Mouse (Mus musculus): ENCODE results near the gene Bach2.

The Bach2 gene

DNA sequence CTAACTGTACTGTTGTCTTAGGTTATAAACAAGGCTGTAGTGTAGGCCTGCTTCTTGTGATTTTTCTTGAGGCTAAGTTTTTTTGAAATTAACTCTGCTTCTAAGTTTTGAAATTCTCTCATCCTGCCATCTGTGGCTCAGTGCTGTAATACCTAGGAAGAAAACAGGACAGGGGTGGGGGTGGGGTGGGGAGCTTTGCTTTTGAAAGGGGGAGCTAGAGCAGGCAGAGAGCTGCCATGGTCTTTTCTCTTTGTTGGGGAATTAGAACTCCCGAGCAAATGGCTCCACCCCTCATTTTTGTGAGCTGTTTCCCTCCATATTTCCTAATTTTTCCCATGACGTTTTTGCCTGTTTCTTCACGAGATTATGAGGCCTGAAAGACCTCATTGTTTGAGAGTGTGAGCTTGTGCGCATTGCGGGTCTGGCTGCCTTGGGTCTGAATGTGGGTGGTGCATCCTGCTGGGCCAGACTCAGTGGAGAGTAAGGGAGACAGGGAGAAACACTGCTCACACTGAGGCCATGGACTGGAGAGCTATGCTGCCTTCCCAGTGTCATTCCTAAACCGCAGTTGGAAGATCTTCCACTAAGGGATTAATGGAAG lies 58.6 kb downstream of the Bach2 start:
- DNase-seq (ENCODE audit: low spot score): no peak

- DNase-seq (ENCODE audit: low spot score): no peak
Observed at GRCm38 (mm10) chr4:32299221-32299620, 60.6 kb downstream of the Bach2 start.

DNA sequence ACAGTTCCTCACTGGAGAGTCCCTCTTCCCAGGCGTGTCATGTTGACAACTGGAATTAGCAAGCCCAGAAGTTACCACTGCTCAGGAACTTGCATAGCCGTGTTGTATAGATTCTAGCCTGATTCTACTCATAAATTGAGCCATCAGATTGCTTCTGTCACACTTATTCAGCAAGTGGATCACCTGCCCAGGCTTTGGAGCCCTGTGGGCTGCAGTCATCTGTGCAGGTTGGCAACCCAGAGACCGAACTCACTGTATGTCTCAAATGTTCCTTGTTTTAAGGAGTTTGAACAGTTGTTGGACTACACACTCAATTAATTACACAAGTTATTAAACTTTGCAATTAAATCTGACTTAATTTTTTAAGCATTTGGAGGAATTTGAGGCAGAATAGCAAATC lies 61.4 kb downstream of the Bach2 start:
- DNase-seq (ENCODE audit: low spot score): no peak

DNA sequence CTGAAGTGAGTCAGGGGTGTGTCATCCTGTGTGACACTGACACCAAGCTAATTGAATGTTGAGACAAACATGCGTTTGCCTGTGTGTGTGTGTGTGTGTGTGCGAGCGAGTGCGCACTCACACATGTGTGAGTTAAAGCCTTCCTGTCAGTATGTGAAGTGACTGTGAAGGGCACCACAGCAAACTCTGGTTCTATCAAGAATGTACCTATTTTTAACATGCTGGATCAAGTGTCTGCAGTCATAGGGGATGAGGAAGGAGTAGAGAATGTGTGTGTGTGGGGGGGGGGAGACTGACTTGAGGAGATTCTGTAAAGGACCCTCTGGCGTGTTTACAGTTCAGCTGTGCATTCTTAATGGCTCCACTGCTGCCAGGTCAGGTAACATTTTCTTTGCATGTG lies 64.1 kb downstream of the Bach2 start:
- peak; percentile 41 for DNase-seq (ENCODE audit: low spot score)

DNA sequence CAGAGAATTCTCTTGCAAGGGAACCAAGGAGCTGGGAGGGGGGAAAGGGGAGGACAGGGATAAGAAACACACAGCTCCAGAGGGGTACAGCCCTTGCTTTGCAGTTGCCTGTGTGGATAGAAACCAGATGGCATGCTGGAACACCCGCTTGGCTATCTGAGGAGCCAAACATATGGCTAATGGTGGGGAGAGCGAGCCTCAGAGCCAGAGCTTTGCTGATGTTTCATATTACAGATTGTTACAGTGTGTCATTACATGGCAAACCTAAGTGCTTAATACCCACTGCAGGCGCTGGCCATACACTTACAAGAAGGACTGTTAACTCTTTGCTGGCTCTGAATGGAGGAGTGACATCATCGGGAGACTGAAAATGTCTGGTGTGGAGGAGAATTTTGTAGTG lies 64.5 kb downstream of the Bach2 start:
- DNase-seq (ENCODE audit: low spot score): peak; percentile 81

DNA sequence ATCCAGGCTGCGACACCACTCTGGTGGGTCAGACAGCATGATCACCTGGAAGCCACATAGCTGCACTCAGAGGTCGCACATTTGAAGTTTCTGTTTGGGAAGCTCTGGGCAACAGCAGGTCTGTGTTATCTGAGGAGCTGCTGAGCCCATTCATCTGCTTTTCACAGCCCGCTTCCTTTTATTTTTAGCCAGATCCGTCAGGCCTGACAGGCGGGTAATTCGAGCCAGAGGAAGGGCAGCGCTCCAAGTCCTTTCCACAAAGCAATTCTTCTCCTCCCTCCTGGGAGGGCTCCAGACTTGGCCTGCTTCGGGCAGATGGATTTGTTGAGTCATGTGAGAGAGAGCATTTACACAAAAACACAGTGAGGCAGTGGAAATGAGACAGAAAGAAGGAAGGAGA lies 65.1 kb downstream of the Bach2 start:
- DNase-seq (ENCODE audit: low spot score): peak; percentile 92

GRCm38 (mm10) chr4:32304221-32304703 lies 65.7 kb downstream of the Bach2 start:
- DNase-seq (ENCODE audit: low spot score): no peak

DNA sequence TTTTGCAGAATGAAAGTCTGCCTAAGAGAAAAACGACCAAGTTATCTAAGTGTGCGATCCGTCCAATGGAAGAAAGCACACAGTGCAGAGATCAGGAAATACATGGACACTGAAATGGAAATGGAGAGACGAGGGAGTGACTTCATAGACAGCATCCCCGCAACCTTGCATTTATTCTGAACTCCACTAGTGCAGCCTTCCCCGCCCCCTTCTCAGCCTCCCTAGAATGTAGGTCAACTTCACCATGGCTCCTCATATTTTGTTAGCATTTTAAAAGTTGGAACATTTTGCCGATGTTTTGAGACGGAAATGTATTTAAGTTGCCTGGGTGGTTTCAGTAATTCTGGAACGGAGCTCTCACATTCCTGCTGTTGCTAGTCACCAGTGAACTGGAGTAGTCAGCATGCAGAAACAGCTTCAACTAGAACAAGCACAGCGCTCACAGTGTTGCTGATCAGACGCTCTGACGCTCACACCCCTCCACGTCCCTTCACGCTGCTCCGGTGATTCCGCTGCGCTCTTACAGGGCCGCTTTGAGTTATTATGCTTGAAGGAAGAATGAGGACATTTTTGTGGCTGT lies 66.5 kb downstream of the Bach2 start:
- peak; percentile 32 for DNase-seq (ENCODE audit: low spot score)

DNA sequence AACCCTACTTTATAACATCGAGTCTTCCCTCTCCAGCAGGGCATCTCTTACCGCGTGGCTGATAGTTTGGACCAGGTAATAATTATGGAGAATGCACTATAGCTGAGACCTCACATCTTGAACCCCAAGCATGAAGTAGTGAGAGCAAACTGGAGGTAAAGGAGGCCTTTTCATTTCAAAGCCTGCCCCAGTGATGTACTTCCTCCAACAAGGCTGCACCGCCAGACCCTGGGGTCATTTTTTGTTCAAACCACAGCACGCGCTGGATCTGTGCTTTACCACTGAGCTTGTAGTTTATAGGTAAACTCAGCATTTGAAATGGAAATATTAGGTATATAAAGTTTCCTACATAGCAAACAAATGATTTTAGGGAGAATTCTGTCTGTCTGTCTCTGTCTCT lies 67.1 kb downstream of the Bach2 start:
- DNase-seq (ENCODE audit: low spot score): no peak

DNA sequence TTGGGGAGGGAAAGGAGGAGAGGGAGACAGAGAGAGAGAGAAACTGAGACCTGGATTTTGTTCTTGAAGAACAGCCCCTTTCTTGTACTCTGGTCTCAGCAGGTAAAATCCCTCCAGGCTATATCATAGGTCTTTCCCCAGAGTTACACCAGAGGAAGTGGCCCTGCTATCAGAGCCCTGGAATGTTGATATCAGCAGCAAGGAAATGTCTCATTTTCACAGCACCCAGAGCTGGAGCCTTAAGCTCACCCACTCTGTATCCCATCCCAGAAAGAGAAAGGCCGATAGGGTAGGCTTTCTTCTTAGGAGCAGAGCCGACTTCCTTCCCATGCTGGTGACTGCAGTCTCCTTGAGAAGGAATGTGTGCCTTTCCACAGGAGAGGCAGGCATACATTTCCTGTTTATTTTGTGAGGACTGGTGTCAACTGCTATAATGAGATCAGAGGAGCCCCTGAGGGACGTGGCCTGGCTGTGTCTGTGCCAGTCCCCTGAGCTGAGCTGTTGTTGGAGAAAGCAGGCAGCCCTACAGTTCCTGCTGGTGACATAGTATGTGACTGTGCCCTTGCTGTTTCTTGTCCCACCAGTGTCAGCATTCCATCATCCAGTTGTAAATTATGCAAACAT lies 67.7 kb downstream of the Bach2 start:
- DNase-seq (ENCODE audit: low spot score): peak; percentile 59

GRCm38 (mm10) chr4:32307215-32307614 lies 68.6 kb downstream of the Bach2 start:
- DNase-seq (ENCODE audit: low spot score): no peak

DNA sequence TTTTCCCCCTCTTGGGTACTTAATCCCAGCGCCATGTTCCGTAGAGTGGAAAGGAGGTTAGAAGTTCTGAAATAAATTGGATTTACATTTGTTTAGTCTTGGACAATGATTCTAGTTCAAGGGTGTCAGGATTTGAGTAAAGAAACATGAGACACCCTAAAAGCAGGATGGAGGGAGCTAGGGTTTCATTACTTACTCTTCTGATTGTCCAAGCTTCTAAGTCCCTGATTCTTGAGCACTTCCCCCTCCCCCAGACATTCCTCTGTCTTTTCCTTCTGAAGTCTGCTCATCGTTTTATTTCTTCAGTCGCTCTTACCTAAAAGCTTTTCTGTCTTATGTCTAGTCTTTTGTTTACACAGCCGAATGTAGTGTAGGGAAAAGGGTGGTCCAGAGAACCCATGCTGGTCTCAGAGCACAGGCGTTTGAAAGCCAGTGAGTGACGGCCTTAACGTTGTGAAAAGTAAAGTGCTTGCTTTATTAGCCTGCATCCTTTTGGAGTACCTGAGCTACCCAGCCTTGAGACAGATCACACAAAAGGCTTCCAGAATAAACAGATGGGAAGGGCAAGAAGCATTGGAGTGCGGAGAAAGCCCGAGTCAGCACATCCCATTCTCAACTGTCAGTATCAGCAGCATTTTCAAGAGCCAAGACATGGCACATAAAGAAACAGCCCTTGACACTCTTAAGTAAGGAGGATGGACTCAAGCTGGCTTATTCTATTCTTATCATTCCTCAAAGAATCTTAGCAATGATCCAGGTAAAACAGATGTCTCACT lies 73.8 kb downstream of the Bach2 start:
- DNase-seq (ENCODE audit: low spot score): no peak

GRCm38 (mm10) chr4:32314919-32315318 lies 76.3 kb downstream of the Bach2 start:
- DNase-seq (ENCODE audit: low spot score): no peak

DNA sequence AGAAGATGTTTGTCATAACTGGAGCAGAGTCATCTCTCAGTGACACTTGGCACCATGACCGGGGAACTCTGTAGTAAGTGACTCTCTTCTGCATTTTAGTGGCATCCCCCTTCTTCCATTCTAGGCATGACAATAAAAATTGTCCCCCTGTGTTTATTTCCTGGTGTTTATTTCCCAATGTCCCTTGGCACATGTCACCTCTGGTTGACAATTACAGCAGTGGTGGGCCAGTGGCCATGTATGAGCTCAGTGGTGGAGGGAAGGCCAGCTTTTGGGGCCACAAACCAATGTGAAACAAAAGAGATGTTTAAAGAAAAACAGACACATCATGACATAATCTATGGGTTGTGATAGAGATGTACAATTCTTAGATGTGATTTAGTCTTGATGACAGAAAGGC lies 80.0 kb downstream of the Bach2 start:
- DNase-seq (ENCODE audit: low spot score): no peak

DNA sequence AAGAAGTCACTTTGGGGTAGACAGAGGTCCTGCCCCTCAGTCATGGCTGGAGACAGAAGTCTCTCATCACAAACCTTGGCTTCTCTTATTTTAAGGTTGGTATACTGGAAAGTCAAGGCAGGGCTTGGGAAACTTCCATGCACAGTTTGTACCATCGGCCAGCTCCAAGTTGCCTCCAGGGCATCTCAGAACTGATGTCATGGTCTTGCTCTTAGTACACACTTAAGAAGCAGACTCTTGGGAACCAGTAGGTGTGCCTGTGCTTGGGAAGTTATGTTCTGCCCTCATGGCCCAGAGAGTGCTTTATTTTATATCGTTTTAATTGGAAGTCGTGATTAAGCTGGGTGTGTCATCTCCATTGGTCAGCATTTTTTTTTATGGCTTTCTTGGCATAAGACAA lies 80.7 kb downstream of the Bach2 start:
- DNase-seq (ENCODE audit: low spot score): no peak

DNA sequence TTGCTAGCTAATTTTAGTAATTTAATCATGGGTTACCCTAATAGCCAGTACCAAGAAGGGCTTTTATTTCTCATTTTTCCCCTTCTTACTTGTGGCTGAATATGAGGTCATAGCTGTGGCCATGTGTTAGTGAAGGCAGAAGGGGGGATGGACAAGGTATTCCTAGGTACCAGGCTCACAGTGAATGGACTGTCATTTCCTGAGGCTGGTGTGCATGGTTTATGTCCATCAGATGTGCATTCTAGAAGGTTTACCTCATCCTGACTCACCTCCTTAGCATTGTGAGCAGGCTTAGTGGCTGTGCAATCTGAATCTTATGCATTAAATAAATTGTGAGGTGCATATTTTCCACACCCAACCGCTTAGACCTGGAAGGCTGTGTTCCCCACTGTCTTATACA lies 81.4 kb downstream of the Bach2 start:
- DNase-seq (ENCODE audit: low spot score): no peak

GRCm38 (mm10) chr4:32324111-32324510 lies 85.5 kb downstream of the Bach2 start:
- DNase-seq (ENCODE audit: low spot score): no peak

- DNase-seq (ENCODE audit: low spot score): no peak
Observed at GRCm38 (mm10) chr4:32324967-32325366, 86.4 kb downstream of the Bach2 start.

DNA sequence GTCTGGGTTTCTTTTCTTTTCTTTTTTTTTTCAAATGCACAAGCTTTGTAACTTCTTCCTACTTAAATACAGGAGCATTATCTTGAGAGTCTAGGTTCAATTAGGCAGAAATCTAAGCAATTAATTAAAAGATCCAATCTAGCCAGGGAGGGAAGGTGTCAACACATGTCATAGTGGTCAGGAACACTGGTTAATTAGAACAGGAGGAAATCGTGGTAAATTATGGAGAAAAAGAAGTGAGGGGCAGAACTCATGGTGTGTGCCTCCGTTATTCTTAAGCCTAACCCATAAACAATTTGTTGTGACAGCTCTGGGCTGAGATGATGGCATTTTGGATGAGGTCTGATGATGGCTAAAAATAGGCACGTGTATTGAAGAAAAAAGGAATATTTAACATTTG lies 87.0 kb downstream of the Bach2 start:
- DNase-seq (ENCODE audit: low spot score): no peak

DNA sequence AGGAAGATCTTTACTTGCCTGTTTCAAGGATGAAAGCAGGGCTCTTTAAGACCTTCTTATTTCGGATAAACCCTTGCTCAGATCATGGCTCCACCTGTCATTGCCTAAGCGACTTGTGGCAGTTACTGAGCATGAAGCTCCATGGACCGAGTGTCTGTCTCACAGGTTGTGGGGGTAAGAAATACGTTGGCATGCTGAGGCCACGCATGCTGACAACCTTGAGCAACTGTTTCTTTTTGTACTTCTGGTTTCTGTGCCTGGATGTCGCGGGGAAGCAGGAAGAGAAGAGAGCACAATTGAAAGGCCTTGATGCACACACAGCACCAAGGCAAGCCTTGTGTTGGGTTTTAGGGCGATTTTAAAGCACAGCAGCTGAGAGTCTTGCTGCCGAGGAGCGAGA lies 87.7 kb downstream of the Bach2 start:
- DNase-seq (ENCODE audit: low spot score): no peak

- peak; percentile 34 for DNase-seq (ENCODE audit: low spot score)
Observed at GRCm38 (mm10) chr4:32326860-32327259, 88.3 kb downstream of the Bach2 start.

DNA sequence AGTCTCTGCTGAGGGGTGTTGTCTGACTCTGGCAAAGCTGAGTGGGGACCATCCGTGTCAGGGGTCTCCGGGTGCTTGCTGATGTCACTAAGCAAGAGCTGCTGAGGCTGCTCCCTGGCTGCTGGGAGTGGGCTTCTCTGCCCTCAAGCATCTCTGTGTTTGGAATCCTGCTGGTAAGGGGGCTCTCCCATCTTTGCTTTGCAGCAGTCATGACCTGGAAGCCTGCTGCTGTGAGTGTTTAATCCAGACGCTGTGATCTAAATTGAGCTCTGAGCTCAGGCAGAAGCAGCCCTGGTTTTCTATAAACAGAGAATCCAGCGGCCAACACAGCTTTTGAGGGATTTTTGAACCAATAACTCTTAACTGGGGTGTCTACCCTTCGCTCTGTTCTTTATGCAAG lies 89.0 kb downstream of the Bach2 start:
- DNase-seq (ENCODE audit: low spot score): peak; percentile 33

DNA sequence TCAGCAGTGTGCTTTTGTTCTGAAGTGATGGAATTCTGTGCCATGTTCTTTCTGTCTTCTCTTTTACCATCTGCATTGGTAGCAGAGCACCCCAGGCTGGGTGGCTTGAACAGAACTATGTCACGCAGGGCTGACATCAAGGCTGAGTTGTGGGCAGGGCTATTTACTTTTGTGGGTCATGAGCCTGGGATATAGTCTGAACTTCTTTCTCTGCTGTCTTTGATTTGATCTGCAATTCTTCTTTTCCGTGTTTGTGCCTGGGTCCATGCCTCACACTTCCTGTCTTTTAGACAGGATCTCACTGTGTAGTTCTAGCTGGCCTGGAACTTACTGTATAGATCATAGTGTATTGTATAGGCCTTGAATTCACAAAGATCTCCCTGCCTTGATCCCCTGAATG lies 90.0 kb downstream of the Bach2 start:
- DNase-seq (ENCODE audit: low spot score): no peak

Data from embryo, embryonic 10 days (tissue).